Mouse (Mus musculus) cerebellum, adult 11 months (tissue): ENCODE data around the gene Dleu7.
A peak's percentile ranks its signal among the peaks of the same experiment; 100 is the strongest.

Experiments used
- DNase-seq: peaks from one replicate; pipeline ENCODE4 v3.0.0; 2022

Gene Dleu7

GRCm38 (mm10) chr14:62282974-62283373 is 9.9 kb downstream of the Dleu7 start:
- no peak for DNase-seq

- DNase-seq = no peak
Measured at GRCm38 (mm10) chr14:62273604-62274003, 19.2 kb downstream of the Dleu7 start.

GRCm38 (mm10) chr14:62270698-62271396 is 22.0 kb downstream of the Dleu7 start:
- no peak for DNase-seq

GRCm38 (mm10) chr14:62258978-62259536 is 33.8 kb downstream of the Dleu7 start:
- no peak for DNase-seq

- no peak for DNase-seq
Measured at GRCm38 (mm10) chr14:62258125-62258524, 34.7 kb downstream of the Dleu7 start.

GRCm38 (mm10) chr14:62256066-62256465 is 36.8 kb downstream of the Dleu7 start:
- no peak for DNase-seq

- no peak for DNase-seq
Measured at GRCm38 (mm10) chr14:62254371-62254770, 38.5 kb downstream of the Dleu7 start.

GRCm38 (mm10) chr14:62251999-62252398 is 40.8 kb downstream of the Dleu7 start:
- peak; percentile 32 for DNase-seq

GRCm38 (mm10) chr14:62250046-62250445 is 42.8 kb downstream of the Dleu7 start:
- DNase-seq = no peak

- DNase-seq = no peak
Measured at GRCm38 (mm10) chr14:62249251-62249650, 43.6 kb downstream of the Dleu7 start.

GRCm38 (mm10) chr14:62248796-62249195 is 44.1 kb downstream of the Dleu7 start:
- DNase-seq = no peak

- no peak for DNase-seq
Measured at GRCm38 (mm10) chr14:62248345-62248744, 44.5 kb downstream of the Dleu7 start.

GRCm38 (mm10) chr14:62245557-62245956 is 47.3 kb downstream of the Dleu7 start:
- no peak for DNase-seq

GRCm38 (mm10) chr14:62243530-62243929 is 49.3 kb downstream of the Dleu7 start:
- no peak for DNase-seq

GRCm38 (mm10) chr14:62235969-62236368 is 56.9 kb downstream of the Dleu7 start:
- no peak for DNase-seq

- no peak for DNase-seq
Measured at GRCm38 (mm10) chr14:62235214-62235613, 57.6 kb downstream of the Dleu7 start.

- no peak for DNase-seq
Measured at GRCm38 (mm10) chr14:62230968-62231367, 61.9 kb downstream of the Dleu7 start.

GRCm38 (mm10) chr14:62227101-62227500 is 65.7 kb downstream of the Dleu7 start:
- no peak for DNase-seq

GRCm38 (mm10) chr14:62226576-62227047 is 66.2 kb downstream of the Dleu7 start:
- DNase-seq = no peak
